Mouse (Mus musculus) MEL (cell line): ENCODE results near the gene Mast1. TPM values are rescaled to one million over a fixed set of nuclear protein-coding genes. Genes with fewer than 3 reads are reported as not detected.

ENCODE experiments used
- DNase-seq: peaks from one replicate; pipeline ENCODE4 v3.0.0; 2011; ENCODE audit warnings: low read depth, low spot score
- H3K27ac ChIP-seq: 2 replicates; pipeline ENCODE4 v1.5.1; 2012; ENCODE audit warnings: low read depth, mild to moderate bottlenecking, control low read depth, low read length, moderate library complexity; ENCODE audit not compliant: control insufficient read depth
- H3K27me3 ChIP-seq, 2 experiments: fragments of 150-350 bp in 1 of 2; sonication (generic) in 1 of 2; 2 replicates each; pipeline ENCODE4 v1.6.1; 2012; ENCODE audit warnings: low read length in 2 of 2, mild to moderate bottlenecking in 2 of 2, improper control_type of control experiment in 1 of 2, moderate library complexity in 1 of 2; ENCODE audit not compliant: insufficient read depth in 2 of 2, control insufficient read depth in 1 of 2
- H3K36me3 ChIP-seq, 2 experiments: 2 replicates each; pipeline ENCODE4 v1.6.1; 2012 to 2014; ENCODE audit warnings: low read length in 2 of 2, improper control_type of control experiment in 1 of 2, inconsistent platforms in 1 of 2, mild to moderate bottlenecking in 1 of 2; ENCODE audit not compliant: insufficient read depth in 2 of 2, control insufficient read depth in 1 of 2
- H3K4me1 ChIP-seq, 2 experiments: fragments of 150-350 bp in 1 of 2; sonication (generic) in 1 of 2; 2 replicates each; pipeline ENCODE4 v1.6.1; 2012; ENCODE audit warnings: low read length in 2 of 2, improper control_type of control experiment in 1 of 2, mild to moderate bottlenecking in 1 of 2; ENCODE audit not compliant: insufficient read depth in 2 of 2, control insufficient read depth in 1 of 2
- H3K4me3 ChIP-seq, 2 experiments: fragments of 150-350 bp in 1 of 2; sonication (generic) in 1 of 2; 2 replicates each; pipeline ENCODE4 v1.5.1; 2012; ENCODE audit warnings: low read depth in 2 of 2, low read length in 2 of 2, mild to moderate bottlenecking in 2 of 2, moderate library complexity in 2 of 2, control low read depth in 1 of 2, improper control_type of control experiment in 1 of 2; ENCODE audit not compliant: control insufficient read depth in 1 of 2, insufficient read depth in 1 of 2
- H3K79me2 ChIP-seq: 2 replicates; pipeline ENCODE4 v1.6.1; 2012; ENCODE audit warnings: mild to moderate bottlenecking, low read length, moderate library complexity; ENCODE audit not compliant: control insufficient read depth, poor library complexity, insufficient read depth
- H3K9ac ChIP-seq: 2 replicates; pipeline ENCODE4 v1.6.1; 2012; ENCODE audit warnings: low read depth, mild to moderate bottlenecking, control low read depth, low read length, moderate library complexity; ENCODE audit not compliant: control insufficient read depth, poor library complexity, severe bottlenecking
- H3K9me3 ChIP-seq: fragments of 150-350 bp; sonication (generic); replicated peaks from 2 replicates; pipeline ENCODE4 v1.6.1; 2012; ENCODE audit warnings: mild to moderate bottlenecking, low read length, improper control_type of control experiment, moderate library complexity; ENCODE audit not compliant: insufficient read depth
- BHLHE40 ChIP-seq: IDR thresholded peaks from 2 replicates; pipeline ENCODE4 v1.6.1; 2012; ENCODE audit warnings: low read depth, mild to moderate bottlenecking, inconsistent platforms, low read length, improper control_type of control experiment, borderline replicate concordance
- CHD2 ChIP-seq: IDR thresholded peaks from 2 replicates; pipeline ENCODE4 v1.6.1; 2011; ENCODE audit warnings: low read length, improper control_type of control experiment
- EP300 ChIP-seq, 2 experiments: IDR thresholded peaks; 2 replicates each; pipeline ENCODE4 v1.6.1; 2011; ENCODE audit warnings: improper control_type of control experiment in 2 of 2, low read length in 2 of 2, low read depth in 1 of 2, mild to moderate bottlenecking in 1 of 2
- ETS1 ChIP-seq: IDR thresholded peaks from 2 replicates; pipeline ENCODE4 v1.6.1; 2012; ENCODE audit warnings: low read depth, mild to moderate bottlenecking, inconsistent platforms, low read length, improper control_type of control experiment, moderate library complexity
- HCFC1 ChIP-seq: IDR thresholded peaks from 2 replicates; pipeline ENCODE4 v1.6.1; 2012; ENCODE audit warnings: low read depth, mild to moderate bottlenecking, inconsistent platforms, low read length, improper control_type of control experiment, moderate library complexity
- JUND ChIP-seq: IDR thresholded peaks from 2 replicates; pipeline ENCODE4 v1.6.1; 2011; ENCODE audit warnings: low read depth, mild to moderate bottlenecking, improper control_type of control experiment, low read length
- KAT2A ChIP-seq: conservative IDR thresholded peaks from 2 replicates; pipeline ENCODE4 v1.6.1; 2012; ENCODE audit warnings: low read depth, low read length, improper control_type of control experiment, inconsistent platforms
- MAFK ChIP-seq: IDR thresholded peaks from 2 replicates; pipeline ENCODE4 v1.6.1; 2011; ENCODE audit warnings: low read depth, mild to moderate bottlenecking, low read length, improper control_type of control experiment, borderline replicate concordance
- MAX ChIP-seq: IDR thresholded peaks from 2 replicates; pipeline ENCODE4 v1.6.1; 2011; ENCODE audit warnings: low read length, improper control_type of control experiment
- MAZ ChIP-seq: IDR thresholded peaks from 2 replicates; pipeline ENCODE4 v1.6.1; 2012; ENCODE audit warnings: low read depth, mild to moderate bottlenecking, inconsistent platforms, low read length, improper control_type of control experiment
- MEF2A ChIP-seq: IDR thresholded peaks from 2 replicates; pipeline ENCODE4 v1.6.1; 2014; ENCODE audit warnings: low read depth, mild to moderate bottlenecking, inconsistent platforms, low read length, improper control_type of control experiment; ENCODE audit not compliant: poor library complexity, insufficient replicate concordance, severe bottlenecking; ENCODE audit errors: extremely low read depth
- MYB ChIP-seq: IDR thresholded peaks from 2 replicates; pipeline ENCODE4 v1.6.1; 2011; ENCODE audit warnings: mild to moderate bottlenecking, low read depth, low read length, improper control_type of control experiment
- MYC ChIP-seq: IDR thresholded peaks from 2 replicates; pipeline ENCODE4 v1.6.1; 2011; ENCODE audit warnings: low read depth, mild to moderate bottlenecking, low read length, improper control_type of control experiment, moderate library complexity
- POLR2A ChIP-seq, 2 experiments: IDR thresholded peaks; 2 replicates each; pipeline ENCODE4 v1.6.1; 2011 to 2012; ENCODE audit warnings: low read length in 2 of 2, mild to moderate bottlenecking in 2 of 2, control low read depth in 1 of 2, improper control_type of control experiment in 1 of 2, low read depth in 1 of 2, moderate library complexity in 1 of 2; ENCODE audit not compliant: control insufficient read depth in 1 of 2, insufficient read depth in 1 of 2, poor library complexity in 1 of 2
- SIN3A ChIP-seq: IDR thresholded peaks from 2 replicates; pipeline ENCODE4 v1.6.1; 2012; ENCODE audit warnings: low read length, improper control_type of control experiment, inconsistent platforms
- TAL1 ChIP-seq: IDR thresholded peaks from 2 replicates; pipeline ENCODE4 v1.6.1; 2012; ENCODE audit warnings: mild to moderate bottlenecking, inconsistent platforms, low read length, moderate library complexity, mixed read lengths
- TBP ChIP-seq: IDR thresholded peaks from 2 replicates; pipeline ENCODE4 v1.8.0; 2011; ENCODE audit warnings: low read depth, low read length, improper control_type of control experiment
- TCF12 ChIP-seq: IDR thresholded peaks from 2 replicates; pipeline ENCODE4 v1.6.1; 2014; ENCODE audit warnings: low read depth, mild to moderate bottlenecking, inconsistent platforms, low read length, improper control_type of control experiment, moderate library complexity
- USF2 ChIP-seq, 2 experiments: IDR thresholded peaks; 2 replicates each; pipeline ENCODE4 v1.6.1; 2011 to 2012; ENCODE audit warnings: improper control_type of control experiment in 2 of 2, low read length in 2 of 2, borderline replicate concordance in 1 of 2, inconsistent platforms in 1 of 2, low read depth in 1 of 2, mild to moderate bottlenecking in 1 of 2; ENCODE audit not compliant: insufficient read depth in 1 of 2
- ZC3H11A ChIP-seq: IDR thresholded peaks from 2 replicates; pipeline ENCODE4 v1.6.1; 2012; ENCODE audit warnings: low read depth, mild to moderate bottlenecking, inconsistent platforms, low read length, improper control_type of control experiment
- ZMIZ1 ChIP-seq: IDR thresholded peaks from 2 replicates; pipeline ENCODE4 v1.6.1; 2012; ENCODE audit warnings: low read depth, mild to moderate bottlenecking, inconsistent platforms, low read length, improper control_type of control experiment, moderate library complexity
- polyA plus RNA-seq, 2 experiments: library from polyadenylated mRNA; stranded (reverse) in 1 of 2; unstranded in 1 of 2; fragments of >175 nt in 1 of 2; fragments of >200 nt in 1 of 2; gene quantifications; 2 replicates each; pipeline versions ENCODE4 v1.2.1 to v1.2.4; 2012; ENCODE audit warnings: low replicate concordance in 2 of 2, low read depth in 1 of 2; ENCODE audit not compliant: insufficient read length in 2 of 2, insufficient read depth in 1 of 2, missing spikeins in 1 of 2
- total RNA-seq: library from RNA; depleted of rRNA; stranded (reverse); fragments of 300-350 nt; gene quantifications from 2 replicates; pipeline ENCODE4 v1.2.3, GENCODE M21; 2012

Mast1 gene
- total and polyA plus RNA-seq, 3 experiments: 0.77 to 4.5 TPM; not detected in 1

DNA sequence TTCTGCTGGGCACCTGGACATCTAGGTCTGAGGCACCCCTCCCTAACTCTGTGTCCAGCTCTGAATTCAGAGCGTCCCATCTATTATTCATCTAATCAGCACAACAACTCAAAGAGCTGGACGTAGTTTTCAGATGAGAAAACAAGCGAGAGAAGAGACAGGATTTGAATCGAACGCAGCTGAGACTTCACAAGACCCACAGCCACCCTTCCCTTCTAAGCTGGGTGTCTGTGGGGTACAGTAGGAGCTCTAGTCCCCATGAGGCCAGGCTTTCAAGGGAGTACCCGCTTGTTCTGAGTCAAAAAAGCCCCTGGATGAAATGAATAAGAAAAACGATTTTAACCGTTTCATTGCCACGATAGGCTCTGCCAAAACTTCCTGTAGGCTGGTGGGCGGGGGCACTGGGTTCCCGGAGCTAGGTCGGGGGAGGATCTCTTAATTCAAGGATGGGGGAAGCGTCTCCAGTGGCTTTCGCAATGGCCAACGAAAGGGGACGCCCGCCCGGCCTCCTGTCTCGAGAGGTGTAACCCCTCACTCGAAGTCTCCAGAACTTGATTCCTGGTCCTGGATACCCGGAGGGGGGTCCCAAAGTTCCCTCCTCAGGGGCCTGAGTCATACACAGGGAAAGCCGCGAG is 48.0 kb upstream of the Mast1 start:
- Histone ChIP-seq H3K9ac (peak overlapping the region; percentile 88), H3K36me3 (peaks cover 0 to 50% of the 10 kb centered on the region in 2 experiments; a peak in 2 of 4 replicates), H3K9me3 (no peaks in the 10 kb centered on the region), H3K4me3 (peak overlapping the region; percentile 61 to 65), H3K79me2 (peaks cover 6% of the 10 kb centered on the region; the same call in 1 of the 2 replicates), H3K27ac (peak overlapping the region; percentile 91), H3K27me3 (no peaks in the 10 kb centered on the region), H3K4me1 (peaks cover 11 to 61% of the 10 kb centered on the region in 2 experiments)
- peak; percentile 70 for DNase-seq
- TF ChIP-seq MAX: no peak
- no peak for TF ChIP-seq ZMIZ1
- TF ChIP-seq JUND: no peak
- TF ChIP-seq ZC3H11A: no peak
- TF ChIP-seq BHLHE40: 0 out of 2 replicates have a peak, but pooled peaks have one; percentile 11
- TF ChIP-seq TBP: peak; percentile 59; the same call in 1 of the 2 replicates
- no peak for TF ChIP-seq MEF2A
- no peak for TF ChIP-seq ETS1

GRCm38 (mm10) chr8:84984294-84985048 is 47.3 kb upstream of the Mast1 start:
- no peak for DNase-seq
- H3K36me3 ChIP-seq: peaks cover 0 to 50% of the 10 kb centered on the region in 2 experiments; a peak in 2 of 4 replicates
- no peaks in the 10 kb centered on the region for H3K9me3 ChIP-seq
- peak overlapping the region in 1 of 2 experiments; percentile 65; a peak in 2 of 4 replicates for H3K4me3 ChIP-seq
- peaks cover 6% of the 10 kb centered on the region; the same call in 1 of the 2 replicates for H3K79me2 ChIP-seq
- TF ChIP-seq POLR2A (IDR thresholded peaks at IDR 0.05; ENCODE audit: control insufficient read depth in 1 of 2, insufficient read depth in 1 of 2, low read depth in 1 of 2, low read length in 2 of 2, poor library complexity in 1 of 2) (0 out of 4 replicates have a peak, but pooled peaks of 1 of the 2 experiments have one; percentile 26), KAT2A (no peak)
- H3K9ac ChIP-seq: peak overlapping the region; percentile 88
- H3K27me3 ChIP-seq: no peaks in the 10 kb centered on the region
- peak overlapping the region; percentile 91 for H3K27ac ChIP-seq
- peaks cover 11 to 61% of the 10 kb centered on the region in 2 experiments for H3K4me1 ChIP-seq

- no peaks in the 10 kb centered on the region for H3K9me3 ChIP-seq
- DNase-seq: peak; percentile 84
- H3K27me3 ChIP-seq: no peaks in the 10 kb centered on the region
- no peak overlapping the region for H3K4me3 ChIP-seq
- H3K9ac ChIP-seq: peak overlapping the region; percentile 83
- H3K36me3 ChIP-seq: peaks cover 0 to 48% of the 10 kb centered on the region in 2 experiments; a peak in 2 of 4 replicates
- peak overlapping the region; percentile 99 for H3K27ac ChIP-seq
- H3K79me2 ChIP-seq: peaks cover 16% of the 10 kb centered on the region
- H3K4me1 ChIP-seq: peaks cover 11 to 63% of the 10 kb centered on the region in 2 experiments
- TF ChIP-seq MYC: peak; percentile 64; the same call in 1 of the 2 replicates
- peak in 1 of 2 experiments; percentile 24; a peak in 1 of 4 replicates for TF ChIP-seq EP300 (IDR thresholded peaks at IDR 0.05; ENCODE audit: low read depth in 1 of 2, low read length in 2 of 2)
- peak; percentile 50; the same call in 1 of the 2 replicates for TF ChIP-seq SIN3A
- 0 out of 2 replicates have a peak, but pooled peaks have one; percentile 64 for TF ChIP-seq MAZ
- TF ChIP-seq TAL1: peak; percentile 32; the same call in 1 of the 2 replicates
- no peak for TF ChIP-seq JUND
- TF ChIP-seq BHLHE40: 0 out of 2 replicates have a peak, but pooled peaks have one; percentile 13
- no peak for TF ChIP-seq USF2 (IDR thresholded peaks at IDR 0.05; ENCODE audit: borderline replicate concordance in 1 of 2, insufficient read depth in 1 of 2, low read depth in 1 of 2, low read length in 2 of 2)
- TF ChIP-seq HCFC1: peak; percentile 23; the same call in 1 of the 2 replicates
- TF ChIP-seq TBP: 0 out of 2 replicates have a peak, but pooled peaks have one; percentile 10
- TF ChIP-seq TCF12: peak; percentile 24; the same call in 1 of the 2 replicates
- no peak for TF ChIP-seq MAFK
- TF ChIP-seq CHD2: no peak
- no peak for TF ChIP-seq MYB
- TF ChIP-seq POLR2A (IDR thresholded peaks at IDR 0.05; ENCODE audit: control insufficient read depth in 1 of 2, insufficient read depth in 1 of 2, low read depth in 1 of 2, low read length in 2 of 2, poor library complexity in 1 of 2): peak in 1 of 2 experiments; percentile 40; a peak in 1 of 4 replicates
These were observed 45.4 kb upstream of the Mast1 start for GRCm38 (mm10) chr8:84982499-84983011.
